Mouse (Mus musculus) lung, embryonic 14.5 days (tissue): ENCODE data around the gene Plcl1. TPM values are rescaled to one million over a fixed set of nuclear protein-coding genes. Genes with fewer than 3 reads are reported as not detected.

Experiments used
- ATAC-seq: fragments of 200-750 bp; cut with Nextera tagmentation; 2 replicates; pipeline ENCODE4 v1.8.0; 2017; ENCODE audit warnings: mild to moderate bottlenecking, moderate TSS enrichment, moderate library complexity; ENCODE audit not compliant: insufficient read depth
- DNase-seq: peaks from one replicate; pipeline ENCODE4 v3.0.0-alpha.2; 2015
- H3K27ac ChIP-seq: fragments of 300-500 bp; sonication (generic); 2 replicates; pipeline ENCODE4 v1.5.1; 2014; ENCODE audit warnings: low read depth, mild to moderate bottlenecking, moderate library complexity
- H3K27me3 ChIP-seq: fragments of 300-500 bp; sonication (generic); 2 replicates; pipeline ENCODE4 v1.6.1; 2014; ENCODE audit warnings: low read length, control low read depth; ENCODE audit not compliant: insufficient read depth
- H3K36me3 ChIP-seq: fragments of 300-500 bp; sonication (generic); 2 replicates; pipeline ENCODE4 v1.6.1; 2014; ENCODE audit warnings: control low read depth; ENCODE audit not compliant: insufficient read depth
- H3K4me1 ChIP-seq: fragments of 300-500 bp; sonication (generic); 2 replicates; pipeline ENCODE4 v1.6.1; 2014; ENCODE audit warnings: antibody characterized with exemption, control low read depth; ENCODE audit not compliant: insufficient read depth
- H3K4me2 ChIP-seq: fragments of 300-500 bp; sonication (generic); 2 replicates; pipeline ENCODE4 v1.6.1; 2014; ENCODE audit warnings: mild to moderate bottlenecking
- H3K4me3 ChIP-seq: fragments of 300-500 bp; sonication (generic); 2 replicates; pipeline ENCODE4 v1.5.1; 2014; ENCODE audit warnings: low read depth, low read length
- H3K9ac ChIP-seq: fragments of 300-500 bp; sonication (generic); 2 replicates; pipeline ENCODE4 v1.6.1; 2014
- H3K9me3 ChIP-seq: fragments of 300-500 bp; sonication (generic); 2 replicates; pipeline ENCODE4 v1.6.1; 2016; ENCODE audit warnings: low read depth, low read length, control low read depth
- CTCF ChIP-seq: IDR thresholded peaks from 2 replicates; pipeline ENCODE4 v1.5.1; 2016; ENCODE audit warnings: antibody characterized with exemption, low read depth
- WGBS: fragments of 180-500 bp; shearing (Covaris S2); extraction: QIAGEN DNeasy Blood & Tissue Kit; methylation state at CpG from one replicate; pipeline ENCODE4 v1.1.7; 2014; 5-methylcytosine and 5-hydroxymethylcytosine counted together
- polyA plus RNA-seq: library from polyadenylated mRNA; unstranded; fragments of >200 nt; fragmentation: Nextera tagmentation; extraction: Ambion mirVana; gene quantifications from 2 replicates; pipeline ENCODE4 v1.2.1, GENCODE M21; 2014

Gene Plcl1
- polyA plus RNA-seq, 1 experiment from 2014 or later: 1.9 TPM

DNA sequence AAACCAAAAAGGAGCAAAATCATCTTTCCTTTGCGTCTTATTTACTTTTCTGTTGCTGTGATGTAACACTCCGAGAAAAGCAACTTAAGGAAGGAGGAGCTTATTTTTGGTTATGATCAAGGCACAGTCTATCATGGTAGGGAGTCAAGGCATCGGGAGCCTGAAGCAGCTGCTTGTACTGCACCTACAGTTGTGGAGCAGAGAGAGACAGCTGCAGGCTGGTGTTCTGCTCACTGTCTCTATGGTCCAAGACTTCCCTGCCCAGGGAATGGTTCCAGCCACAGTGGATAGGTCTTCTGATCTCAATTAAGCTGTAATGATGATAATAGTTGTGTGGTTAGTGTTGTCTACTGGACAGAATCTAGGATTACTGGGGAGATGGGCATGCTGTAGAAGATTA, 166.9 kb downstream of the Plcl1 start:
- no peaks in the 10 kb centered on the region for H3K4me1 ChIP-seq
- DNase-seq: no peak
- H3K27ac ChIP-seq: no peak overlapping the region
- ATAC-seq: no peak
- H3K27me3 ChIP-seq: no peaks in the 10 kb centered on the region
- H3K9me3 ChIP-seq: no peaks in the 10 kb centered on the region
- H3K4me3 ChIP-seq: no peak overlapping the region
- no peak for TF ChIP-seq CTCF
- no peak overlapping the region for H3K4me2 ChIP-seq
- WGBS: 51% methylated on average over 3 of the region's 3 CpGs
- no peaks in the 10 kb centered on the region for H3K36me3 ChIP-seq
- no peak overlapping the region for H3K9ac ChIP-seq

DNA sequence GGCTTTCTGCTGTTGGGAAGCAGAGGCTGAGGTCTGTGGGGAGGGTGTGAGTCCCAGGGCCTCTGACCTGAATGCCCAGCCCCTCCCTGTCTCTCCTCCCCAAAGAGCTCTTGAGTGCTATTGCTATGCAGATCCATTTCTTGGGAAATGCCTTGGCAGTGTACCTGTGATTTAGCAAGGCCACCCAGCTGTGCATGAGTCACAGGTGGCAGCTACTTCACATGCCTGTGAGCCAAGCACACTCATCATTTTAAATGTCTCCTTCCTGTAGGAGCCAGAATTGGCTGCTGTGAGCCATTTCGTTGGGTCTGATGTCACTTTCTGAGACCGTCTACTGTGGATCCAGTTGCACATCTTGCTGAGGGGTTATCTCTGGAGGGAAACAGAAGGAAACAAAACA, 170.2 kb downstream of the Plcl1 start:
- DNase-seq (no peak), ATAC-seq (peak; percentile 69; the same call in 1 of the 2 replicates)
- H3K4me2 ChIP-seq: no peak overlapping the region
- no peak for TF ChIP-seq CTCF
- H3K27me3 ChIP-seq: no peaks in the 10 kb centered on the region
- 16% methylated on average over 2 of the region's 2 CpGs for WGBS
- H3K36me3 ChIP-seq: no peaks in the 10 kb centered on the region
- H3K9ac ChIP-seq: no peak overlapping the region
- H3K4me1 ChIP-seq: no peaks in the 10 kb centered on the region
- no peak overlapping the region for H3K4me3 ChIP-seq
- H3K27ac ChIP-seq: no peak overlapping the region
- no peaks in the 10 kb centered on the region for H3K9me3 ChIP-seq

DNA sequence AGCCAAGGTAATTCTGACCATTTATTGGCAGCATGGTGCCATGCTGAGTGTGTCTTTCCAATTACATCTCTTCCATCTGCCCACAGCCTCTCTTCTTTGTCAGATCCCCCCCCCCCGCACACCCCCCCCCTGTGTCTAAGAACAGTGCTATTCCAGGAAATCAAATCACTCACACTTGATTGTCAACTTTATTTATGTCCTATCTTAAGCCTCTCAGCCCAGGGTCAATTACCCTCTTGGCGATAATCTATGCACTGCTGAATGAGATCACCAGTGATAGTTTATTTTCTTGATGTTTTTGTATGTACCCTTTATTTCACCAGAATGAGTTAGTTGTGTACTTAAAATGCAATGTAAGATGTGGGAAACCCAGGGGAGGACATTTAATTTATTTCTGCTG, 176.0 kb downstream of the Plcl1 start:
- Histone ChIP-seq H3K36me3 (no peaks in the 10 kb centered on the region), H3K4me2 (no peak overlapping the region), H3K4me3 (no peak overlapping the region), H3K27me3 (no peaks in the 10 kb centered on the region), H3K4me1 (no peaks in the 10 kb centered on the region), H3K27ac (no peak overlapping the region), H3K9me3 (no peaks in the 10 kb centered on the region), H3K9ac (no peak overlapping the region)
- 64% methylated on average over 2 of the region's 2 CpGs for WGBS
- TF ChIP-seq CTCF: no peak
- no peak for DNase-seq
- no peak for ATAC-seq

GRCm38 (mm10) chr1:55585441-55585840, 179.7 kb downstream of the Plcl1 start:
- 69% methylated on average over 4 of the region's 4 CpGs for WGBS
- Histone ChIP-seq H3K36me3 (no peaks in the 10 kb centered on the region), H3K4me2 (no peak overlapping the region)

GRCm38 (mm10) chr1:55588090-55588489, 182.4 kb downstream of the Plcl1 start:
- H3K4me1 ChIP-seq: no peaks in the 10 kb centered on the region
- WGBS: 75% methylated on average over 6 of the region's 6 CpGs
- H3K27ac ChIP-seq: no peak overlapping the region
- DNase-seq: no peak
- no peaks in the 10 kb centered on the region for H3K27me3 ChIP-seq
- ATAC-seq: no peak
- no peak overlapping the region for H3K9ac ChIP-seq
- H3K4me2 ChIP-seq: no peak overlapping the region
- H3K9me3 ChIP-seq: no peaks in the 10 kb centered on the region
- no peaks in the 10 kb centered on the region for H3K36me3 ChIP-seq
- no peak overlapping the region for H3K4me3 ChIP-seq
- no peak for TF ChIP-seq CTCF

More at GRCm38 (mm10) chr1:55585441-55585840, 179.7 kb downstream of the Plcl1 start:
- no peak for TF ChIP-seq CTCF
- ATAC-seq (no peak), DNase-seq (no peak)
- H3K9ac ChIP-seq: no peak overlapping the region
- no peak overlapping the region for H3K4me3 ChIP-seq
- no peaks in the 10 kb centered on the region for H3K9me3 ChIP-seq
- H3K27ac ChIP-seq: no peak overlapping the region
- H3K27me3 ChIP-seq: no peaks in the 10 kb centered on the region
- no peaks in the 10 kb centered on the region for H3K4me1 ChIP-seq

- TF ChIP-seq CTCF: no peak
- Histone ChIP-seq H3K4me1 (no peaks in the 10 kb centered on the region), H3K9me3 (no peaks in the 10 kb centered on the region), H3K4me2 (no peak overlapping the region), H3K4me3 (no peak overlapping the region), H3K27me3 (no peaks in the 10 kb centered on the region), H3K9ac (no peak overlapping the region), H3K36me3 (no peaks in the 10 kb centered on the region), H3K27ac (no peak overlapping the region)
- DNase-seq (no peak), ATAC-seq (no peak)
Measured at GRCm38 (mm10) chr1:55590047-55590446, 184.3 kb downstream of the Plcl1 start.

- Histone ChIP-seq H3K9me3 (no peaks in the 10 kb centered on the region), H3K9ac (no peak overlapping the region), H3K4me2 (no peak overlapping the region), H3K27ac (no peak overlapping the region), H3K27me3 (no peaks in the 10 kb centered on the region), H3K36me3 (no peaks in the 10 kb centered on the region), H3K4me3 (no peak overlapping the region), H3K4me1 (no peaks in the 10 kb centered on the region)
- DNase-seq: peak; percentile 78
- peak; percentile 44 for ATAC-seq
- 42% methylated on average over 1 of the region's 1 CpGs for WGBS
- TF ChIP-seq CTCF: no peak
Measured at GRCm38 (mm10) chr1:55600496-55600895, 194.8 kb downstream of the Plcl1 start.

DNA sequence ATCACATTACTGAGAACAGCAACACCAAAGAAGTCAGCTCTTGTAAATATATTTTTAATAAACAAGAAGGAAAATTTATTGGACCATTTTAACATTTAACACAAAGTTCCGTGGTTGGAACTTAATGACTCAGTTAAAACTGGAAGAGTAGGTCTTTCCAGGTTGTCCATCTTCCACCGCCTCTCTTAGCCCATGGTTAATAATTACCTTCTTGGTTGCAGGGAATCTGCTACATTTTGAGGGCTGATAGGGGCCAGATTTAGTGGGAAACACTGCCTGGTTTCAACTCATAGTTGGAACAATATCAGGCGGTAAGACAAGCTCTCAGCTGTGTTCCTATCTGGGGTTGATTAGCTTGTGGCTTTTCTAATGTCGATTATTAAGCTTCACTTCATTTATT, 198.9 kb downstream of the Plcl1 start:
- Histone ChIP-seq H3K27ac (no peak overlapping the region), H3K36me3 (no peaks in the 10 kb centered on the region), H3K27me3 (no peaks in the 10 kb centered on the region), H3K4me1 (no peaks in the 10 kb centered on the region), H3K4me3 (no peak overlapping the region), H3K9me3 (no peaks in the 10 kb centered on the region), H3K9ac (no peak overlapping the region), H3K4me2 (no peak overlapping the region)
- DNase-seq: no peak
- TF ChIP-seq CTCF: no peak
- no peak for ATAC-seq
- 72% methylated on average over 4 of the region's 4 CpGs for WGBS
